Mouse (Mus musculus) T-helper 1 cell (primary cell): Measurements from ENCODE around the gene Lclat1.

Experiments used
- in situ Hi-C: fragments of 300-600 bp; cut with MboI, MseI; formaldehyde crosslinking; loops from one replicate; pipeline ENCODE4 v1.15.1; 2025; ENCODE audit warnings: high pct_unique_total_duplicates

The Lclat1 gene

GRCm38 (mm10) chr17:73087045-73087910 lies 20.5 kb upstream of the Lclat1 start:
- in situ Hi-C loops, result no loop called here

DNA sequence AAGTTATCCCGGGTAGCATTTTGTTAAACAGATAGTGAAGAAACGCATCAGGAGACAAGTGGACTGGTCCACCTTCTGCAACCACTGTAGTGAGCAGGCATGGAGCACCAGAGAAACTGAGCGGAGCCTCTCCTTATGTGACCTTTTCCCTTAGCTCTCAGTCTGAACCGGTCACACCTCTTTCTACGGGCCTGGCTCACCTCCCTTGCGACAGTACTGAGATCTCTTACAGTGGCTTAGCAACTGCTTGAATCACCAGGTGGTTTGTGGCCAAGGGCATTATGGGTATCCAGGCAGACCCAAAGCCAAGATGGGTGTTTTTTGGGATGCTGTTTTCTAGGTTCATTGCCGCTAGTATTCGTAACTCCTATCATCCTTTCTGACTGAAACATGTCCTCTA lies 16.4 kb upstream of the Lclat1 start:
- in situ Hi-C loops, result no loop called here

GRCm38 (mm10) chr17:73092103-73093097 lies 15.4 kb upstream of the Lclat1 start:
- in situ Hi-C loops, result no loop called here

DNA sequence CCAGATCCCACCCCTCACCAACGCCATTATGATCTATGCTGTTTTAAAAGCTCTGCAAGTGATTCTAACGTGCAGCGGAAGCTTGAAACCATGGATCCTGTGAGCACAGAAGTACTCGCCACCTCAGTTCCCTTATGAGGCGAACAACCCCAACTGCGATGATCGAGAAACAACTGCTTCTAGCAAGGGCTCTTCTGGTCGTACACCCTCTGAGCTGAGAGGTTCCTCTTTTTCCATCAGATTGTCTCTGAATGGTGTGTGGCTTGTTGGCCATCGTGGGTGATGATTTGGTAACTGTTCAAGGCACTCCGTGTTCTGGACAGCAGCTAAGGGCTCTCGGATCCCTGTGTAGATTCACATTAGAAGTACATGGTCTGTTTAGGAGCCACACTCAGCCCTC lies 12.7 kb upstream of the Lclat1 start:
- in situ Hi-C loops, result no loop called here

- in situ Hi-C loops, result no loop called here
These were observed 12.2 kb upstream of the Lclat1 start for GRCm38 (mm10) chr17:73095585-73095984.

GRCm38 (mm10) chr17:73096484-73096883 lies 11.3 kb upstream of the Lclat1 start:
- in situ Hi-C loops, result no loop called here

- in situ Hi-C loops, result no loop called here
These were observed 9.1 kb upstream of the Lclat1 start for GRCm38 (mm10) chr17:73098636-73099035.

DNA sequence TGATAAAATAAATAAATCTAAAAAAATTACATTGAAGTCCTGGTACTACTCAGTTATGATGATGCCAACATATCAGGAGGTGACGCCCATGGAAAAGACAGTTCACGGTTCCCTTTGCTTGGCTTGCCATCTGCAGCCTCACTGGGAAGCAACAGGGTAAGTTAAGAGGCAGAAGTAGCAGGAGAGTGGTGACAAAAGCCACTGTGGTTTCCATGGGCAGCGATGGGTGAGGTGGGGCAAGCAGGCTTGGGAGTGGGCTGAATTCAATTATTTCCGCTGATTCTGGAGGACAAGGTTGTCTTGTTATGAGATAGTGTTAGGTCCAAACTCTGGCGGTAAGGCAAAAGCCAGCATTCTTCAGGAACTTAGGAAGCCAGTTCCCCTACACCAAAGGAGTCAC lies 7.4 kb upstream of the Lclat1 start:
- in situ Hi-C loops, result no loop called here

DNA sequence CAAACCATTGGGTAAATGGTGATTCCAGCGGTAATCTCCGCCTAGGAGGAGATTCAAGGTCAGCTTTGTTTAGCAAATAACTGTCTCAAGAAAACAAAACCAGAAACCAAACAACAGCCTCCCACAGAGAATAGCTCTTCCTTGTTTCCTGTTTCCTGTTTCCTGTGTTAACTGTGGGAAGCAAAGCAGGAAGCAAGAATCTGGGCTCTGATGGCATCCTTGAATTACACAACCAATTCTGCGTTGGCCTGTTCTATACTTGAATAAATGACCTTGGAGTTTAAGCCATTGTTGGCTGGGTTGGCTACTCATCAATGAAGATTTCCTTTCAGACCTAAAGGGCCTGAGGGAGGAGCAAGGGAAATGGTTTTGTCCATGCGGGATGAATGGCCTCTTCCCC lies 5.2 kb upstream of the Lclat1 start:
- in situ Hi-C loops, result no loop called here

DNA sequence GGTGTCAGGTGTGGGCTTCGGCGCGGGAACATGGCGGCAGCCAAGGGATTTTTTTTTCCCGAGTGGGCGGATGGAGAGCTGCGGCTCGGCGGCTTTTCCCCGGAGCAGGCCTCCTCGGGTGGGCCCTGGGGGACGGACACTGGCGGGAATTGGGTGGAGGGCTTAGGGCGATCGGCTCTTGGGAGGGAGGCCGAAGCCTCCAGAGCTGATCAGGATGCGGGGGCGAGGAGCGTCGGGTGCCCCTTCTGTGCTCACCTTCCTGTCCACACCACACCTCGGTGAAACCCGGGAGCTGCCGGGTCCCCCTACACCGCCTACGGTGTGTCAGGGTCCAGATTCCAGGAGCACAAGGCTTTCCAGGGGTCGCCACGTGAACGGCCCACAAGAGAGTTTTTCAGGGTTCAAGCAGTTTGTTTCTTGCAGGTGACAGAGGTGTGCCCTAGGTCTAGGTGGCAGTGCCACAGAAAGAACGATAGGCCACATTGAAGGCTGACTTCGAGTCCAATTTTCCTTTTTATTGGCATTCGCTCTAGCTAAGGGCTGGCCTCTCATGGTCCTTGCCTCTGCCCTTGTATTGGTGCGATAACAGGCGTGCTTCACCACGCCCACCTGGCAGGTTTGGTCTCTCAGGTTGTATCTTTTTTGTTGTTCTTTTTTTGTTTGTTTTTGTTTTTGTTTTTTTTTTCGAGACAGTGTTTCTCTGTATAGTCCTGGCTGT lies 544 bp downstream of the Lclat1 start:
- in situ Hi-C loops, result loop anchor here (5.0 kb wide), 2 partner anchors 54 to 191 kb away; partner anchors contain the start of gene Lbh

DNA sequence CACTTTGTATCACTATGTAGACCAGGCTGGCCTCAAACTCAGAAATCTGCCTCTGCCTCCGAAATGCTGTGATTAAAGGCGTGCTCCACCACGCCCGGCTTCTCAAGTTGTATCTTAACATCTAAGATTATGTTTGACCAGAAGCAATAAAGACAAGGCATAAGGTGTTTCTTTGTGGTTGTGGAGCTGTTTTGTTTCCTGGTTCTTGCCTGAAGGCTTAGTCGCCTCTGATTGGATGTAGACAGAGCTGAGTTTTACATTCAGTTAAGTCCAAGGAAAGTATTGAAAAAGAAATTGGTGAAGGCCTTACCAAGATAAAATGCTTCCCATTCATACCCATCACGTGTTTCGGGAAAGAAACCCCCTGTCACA lies 1.1 kb downstream of the Lclat1 start:
- in situ Hi-C loops, result loop anchor here (5.0 kb wide), 2 partner anchors 53 to 192 kb away; partner anchors contain the start of gene Lbh

DNA sequence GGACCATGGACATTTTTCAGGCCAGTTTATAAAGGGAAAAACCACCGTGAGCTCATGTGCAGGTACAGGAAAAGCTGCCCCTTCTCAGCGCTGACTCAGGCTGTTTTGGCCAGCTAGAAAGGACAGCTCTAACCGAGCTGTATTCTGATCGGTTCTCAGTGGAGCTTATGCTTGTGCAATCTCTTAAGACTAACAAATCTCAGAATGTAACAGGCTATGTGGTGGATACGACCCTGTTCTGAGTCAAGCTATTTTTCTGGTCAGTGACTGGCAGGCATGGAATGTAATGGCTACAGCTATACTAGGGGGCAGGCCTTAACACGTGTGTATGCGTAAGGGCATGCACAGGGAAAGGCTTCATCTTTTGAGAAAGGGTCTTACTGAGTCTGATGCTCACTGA lies 4.3 kb downstream of the Lclat1 start:
- in situ Hi-C loops, result no loop called here

GRCm38 (mm10) chr17:73112601-73113000 lies 4.8 kb downstream of the Lclat1 start:
- in situ Hi-C loops, result no loop called here

DNA sequence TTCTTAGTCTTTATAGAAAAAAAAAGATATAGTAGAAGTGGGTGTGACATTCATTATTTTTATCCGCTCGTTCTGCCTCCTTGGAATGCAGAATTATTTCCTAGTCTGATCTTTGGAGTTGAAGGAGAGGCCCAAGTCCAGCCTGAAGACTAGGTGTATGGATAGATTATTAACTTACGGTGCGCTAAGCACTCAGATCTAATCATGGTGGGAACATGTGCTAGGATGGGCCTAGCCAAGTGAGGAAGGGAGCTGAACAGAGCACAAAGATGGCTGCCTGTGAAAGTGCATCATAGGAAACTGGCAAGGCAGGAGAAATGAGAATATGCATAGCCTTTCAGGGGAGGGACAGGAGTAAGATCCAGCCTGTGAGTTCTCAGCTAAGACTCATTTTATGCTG lies 5.4 kb downstream of the Lclat1 start:
- in situ Hi-C loops, result no loop called here

GRCm38 (mm10) chr17:73118134-73118533 lies 10.3 kb downstream of the Lclat1 start:
- in situ Hi-C loops, result no loop called here

DNA sequence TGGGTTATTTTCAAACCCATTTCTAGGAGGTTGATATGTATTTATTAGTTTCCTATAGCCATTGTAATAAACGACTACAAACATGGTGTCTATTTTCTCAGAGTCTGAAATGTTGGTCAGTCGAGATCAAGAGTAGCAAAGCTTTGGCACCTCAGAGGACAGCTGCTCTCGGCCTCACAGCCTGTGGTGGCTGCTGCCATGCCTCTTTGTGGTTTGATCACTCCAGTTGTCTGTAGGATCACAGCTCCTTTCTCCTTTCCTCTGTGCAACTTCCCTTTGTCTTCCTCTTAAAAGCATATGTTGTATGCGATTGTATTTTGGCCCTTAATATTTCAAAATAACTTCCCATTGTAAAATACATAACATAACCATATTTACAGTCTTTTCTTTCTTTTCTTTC lies 10.9 kb downstream of the Lclat1 start:
- in situ Hi-C loops, result no loop called here

GRCm38 (mm10) chr17:73119150-73119549 lies 11.4 kb downstream of the Lclat1 start:
- in situ Hi-C loops, result no loop called here

GRCm38 (mm10) chr17:73120545-73120944 lies 12.8 kb downstream of the Lclat1 start:
- in situ Hi-C loops, result no loop called here

GRCm38 (mm10) chr17:73121726-73122125 lies 13.9 kb downstream of the Lclat1 start:
- in situ Hi-C loops, result no loop called here

DNA sequence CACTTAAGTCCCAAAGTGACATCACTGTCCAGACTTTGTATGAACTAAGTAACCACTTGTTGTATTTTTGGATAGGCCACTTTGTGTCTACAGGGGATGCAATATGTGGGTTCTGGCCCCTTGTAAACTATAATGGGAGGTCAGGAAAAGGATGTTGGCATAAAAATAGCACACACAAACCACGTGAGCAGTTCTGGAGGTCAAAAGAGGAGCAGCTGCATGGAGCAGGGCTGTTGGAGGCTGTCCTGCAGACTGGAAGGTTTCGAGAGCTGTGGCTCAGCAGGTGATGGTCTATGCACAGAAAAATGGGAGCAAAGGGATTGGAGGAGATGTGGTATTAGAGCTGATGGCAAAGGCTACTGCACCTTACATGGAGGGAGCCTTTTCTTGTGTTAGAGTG lies 18.6 kb downstream of the Lclat1 start:
- in situ Hi-C loops, result no loop called here

DNA sequence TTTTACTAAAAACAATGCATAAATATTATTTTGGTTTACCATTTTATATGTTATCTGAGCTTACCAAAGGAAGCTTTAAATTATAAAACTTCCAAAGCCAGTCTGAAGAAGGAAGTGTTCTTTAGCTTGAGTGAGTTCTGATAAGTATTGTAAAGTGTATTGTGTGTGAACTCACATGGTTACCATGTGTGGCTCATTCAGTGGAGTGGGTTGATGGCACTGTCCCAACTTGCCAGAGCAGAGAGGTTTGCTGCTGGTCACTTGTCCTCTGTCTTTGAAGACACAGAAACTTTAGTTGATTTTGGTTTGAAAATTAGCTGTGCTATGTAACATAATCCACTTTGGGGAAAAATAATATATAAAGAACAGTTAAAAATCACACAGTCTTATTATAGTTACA lies 19.1 kb downstream of the Lclat1 start:
- in situ Hi-C loops, result no loop called here
